Mouse (Mus musculus) hindbrain, embryonic 11.5 days (tissue): ENCODE data around the gene Fh1. TPM values are rescaled to one million over a fixed set of nuclear protein-coding genes. Genes with fewer than 3 reads are reported as not detected.

ENCODE experiments used
- ATAC-seq: fragments of 200-750 bp; cut with Nextera tagmentation; 2 replicates; pipeline ENCODE4 v1.8.0; 2017; ENCODE audit warnings: mild to moderate bottlenecking, moderate TSS enrichment, moderate library complexity; ENCODE audit not compliant: low FRiP score
- DNase-seq: peaks from one replicate; pipeline ENCODE4 v3.0.0-alpha.2; 2015; ENCODE audit warnings: low spot score
- H3K27ac ChIP-seq: fragments of 300-500 bp; sonication (generic); 2 replicates; pipeline ENCODE4 v1.5.1; 2014; ENCODE audit warnings: mild to moderate bottlenecking, low read depth, low read length
- H3K27me3 ChIP-seq: fragments of 300-500 bp; sonication (generic); 2 replicates; pipeline ENCODE4 v1.6.1; 2014; ENCODE audit warnings: mild to moderate bottlenecking, low read length, moderate library complexity, mixed read lengths; ENCODE audit not compliant: control insufficient read depth, insufficient read depth
- H3K36me3 ChIP-seq: fragments of 300-500 bp; sonication (generic); 2 replicates; pipeline ENCODE4 v1.6.1; 2014; ENCODE audit warnings: mild to moderate bottlenecking, low read length, moderate library complexity, mixed read lengths; ENCODE audit not compliant: control insufficient read depth, insufficient read depth
- H3K4me1 ChIP-seq: fragments of 300-500 bp; sonication (generic); replicated peaks from 2 replicates; pipeline ENCODE4 v1.6.1; 2014; ENCODE audit warnings: low read length, mixed read lengths; ENCODE audit not compliant: control insufficient read depth, insufficient read depth
- H3K4me2 ChIP-seq: fragments of 300-500 bp; sonication (generic); replicated peaks from 2 replicates; pipeline ENCODE4 v1.6.1; 2014; ENCODE audit warnings: mild to moderate bottlenecking, low read depth, low read length
- H3K4me3 ChIP-seq: fragments of 300-500 bp; sonication (generic); 2 replicates; pipeline ENCODE4 v1.5.1; 2014; ENCODE audit warnings: low read depth, low read length
- H3K9ac ChIP-seq: fragments of 300-500 bp; sonication (generic); 2 replicates; pipeline ENCODE4 v1.6.1; 2014; ENCODE audit warnings: low read depth, low read length
- H3K9me3 ChIP-seq: fragments of 300-500 bp; sonication (generic); 2 replicates; pipeline ENCODE4 v1.6.1; 2016; ENCODE audit warnings: low read length; ENCODE audit not compliant: control insufficient read depth
- WGBS: fragments of 180-500 bp; shearing (Covaris S2); extraction: QIAGEN DNeasy Blood & Tissue Kit; methylation state at CpG from one replicate; pipeline ENCODE4 v1.1.7; 2014; 5-methylcytosine and 5-hydroxymethylcytosine counted together
- polyA plus RNA-seq: library from polyadenylated mRNA; unstranded; fragments of >200 nt; fragmentation: Nextera tagmentation; extraction: Ambion mirVana; gene quantifications from 2 replicates; pipeline ENCODE4 v1.2.1, GENCODE M21; 2014

Fh1 gene
- polyA plus RNA-seq, 1 experiment from 2014 or later: 87.3 TPM

GRCm38 (mm10) chr1:175579598-175580235 is 45.7 kb downstream of the Fh1 start:
- Histone ChIP-seq H3K36me3 (no peaks in the 10 kb centered on the region), H3K27me3 (no peaks in the 10 kb centered on the region), H3K4me1 (no peaks in the 10 kb centered on the region), H3K4me3 (no peak overlapping the region), H3K9ac (no peak overlapping the region), H3K4me2 (no peak overlapping the region), H3K9me3 (no peaks in the 10 kb centered on the region), H3K27ac (no peak overlapping the region)
- no peak for DNase-seq
- no peak for ATAC-seq
- 87% methylated on average over 9 of the region's 9 CpGs for WGBS

DNA sequence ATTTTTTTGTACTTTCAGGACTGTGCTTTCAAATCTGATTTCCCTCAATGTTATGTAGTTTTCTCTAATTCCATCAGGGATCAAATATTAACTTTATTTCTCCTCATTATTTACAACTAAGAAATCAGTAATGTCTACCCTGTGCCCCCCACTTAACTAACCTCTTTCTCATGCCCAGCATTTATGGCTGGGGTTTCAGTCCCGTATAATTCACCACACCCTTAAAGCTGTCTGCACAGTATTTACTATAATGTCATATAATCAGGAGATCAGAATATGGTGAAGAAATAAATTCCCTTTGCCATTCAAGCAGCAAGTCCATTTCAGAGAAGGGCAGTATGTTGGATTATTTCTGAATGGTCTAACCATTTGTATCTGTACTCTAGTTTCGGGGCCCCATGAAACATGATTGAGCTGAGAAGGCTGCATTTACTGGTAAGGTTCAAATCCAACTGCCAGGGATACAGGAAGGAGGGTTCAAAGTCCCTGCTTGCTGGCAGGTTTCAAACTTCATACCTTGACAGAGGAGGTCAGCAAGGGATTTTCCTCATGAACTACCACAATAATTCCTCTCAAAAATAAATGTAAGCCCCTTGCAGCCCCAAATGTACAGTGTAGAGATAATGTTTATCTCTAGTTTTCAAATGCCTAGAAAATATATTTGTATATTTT is 46.9 kb downstream of the Fh1 start:
- no peak overlapping the region for H3K4me2 ChIP-seq
- no peaks in the 10 kb centered on the region for H3K9me3 ChIP-seq
- ATAC-seq (no peak), DNase-seq (no peak)
- no peak overlapping the region for H3K27ac ChIP-seq
- no peak overlapping the region for H3K9ac ChIP-seq
- H3K27me3 ChIP-seq: no peaks in the 10 kb centered on the region
- no peaks in the 10 kb centered on the region for H3K36me3 ChIP-seq
- 85% methylated on average over 2 of the region's 2 CpGs for WGBS
- H3K4me3 ChIP-seq: no peak overlapping the region
- H3K4me1 ChIP-seq: no peaks in the 10 kb centered on the region

GRCm38 (mm10) chr1:175574129-175574528 is 51.3 kb downstream of the Fh1 start:
- 100% methylated on average over 2 of the region's 2 CpGs for WGBS

GRCm38 (mm10) chr1:175565579-175566103 is 59.8 kb downstream of the Fh1 start:
- Histone ChIP-seq H3K4me1 (no peaks in the 10 kb centered on the region), H3K36me3 (no peaks in the 10 kb centered on the region), H3K4me2 (no peak overlapping the region), H3K27me3 (no peaks in the 10 kb centered on the region), H3K9ac (no peak overlapping the region), H3K27ac (no peak overlapping the region), H3K4me3 (no peak overlapping the region), H3K9me3 (no peaks in the 10 kb centered on the region)
- DNase-seq (no peak), ATAC-seq (no peak)
- 81% methylated on average over 6 of the region's 6 CpGs for WGBS

More at GRCm38 (mm10) chr1:175574129-175574528, 51.3 kb downstream of the Fh1 start:
- Histone ChIP-seq H3K4me2 (no peak overlapping the region), H3K9ac (no peak overlapping the region), H3K36me3 (no peaks in the 10 kb centered on the region), H3K27me3 (no peaks in the 10 kb centered on the region), H3K9me3 (no peaks in the 10 kb centered on the region), H3K4me3 (no peak overlapping the region), H3K27ac (no peak overlapping the region), H3K4me1 (no peaks in the 10 kb centered on the region)
- ATAC-seq: no peak
- no peak for DNase-seq

DNA sequence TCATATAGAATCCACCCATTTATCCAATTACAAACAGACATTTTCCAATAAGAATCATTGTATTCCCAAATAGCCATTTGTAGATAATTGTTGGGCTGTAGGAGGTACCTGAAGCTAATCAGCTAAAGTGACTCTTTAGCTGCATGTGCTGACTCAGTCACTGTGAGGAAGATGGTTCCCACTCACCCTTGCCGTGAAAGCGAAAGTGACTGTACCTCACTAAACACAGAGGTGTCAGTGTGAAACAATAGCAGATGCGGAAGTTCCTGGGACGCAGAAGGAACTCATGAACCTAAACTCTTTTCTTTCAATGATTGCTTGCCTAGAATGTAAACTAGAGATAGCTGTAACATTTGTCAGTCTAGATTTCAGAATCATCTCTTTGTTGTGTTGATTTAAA is 61.1 kb downstream of the Fh1 start:
- Histone ChIP-seq H3K36me3 (no peaks in the 10 kb centered on the region), H3K4me2 (no peak overlapping the region), H3K27ac (no peak overlapping the region), H3K9me3 (no peaks in the 10 kb centered on the region), H3K9ac (no peak overlapping the region), H3K4me3 (no peak overlapping the region), H3K4me1 (no peaks in the 10 kb centered on the region), H3K27me3 (no peaks in the 10 kb centered on the region)
- WGBS: 94% methylated on average over 4 of the region's 4 CpGs
- no peak for DNase-seq
- no peak for ATAC-seq

DNA sequence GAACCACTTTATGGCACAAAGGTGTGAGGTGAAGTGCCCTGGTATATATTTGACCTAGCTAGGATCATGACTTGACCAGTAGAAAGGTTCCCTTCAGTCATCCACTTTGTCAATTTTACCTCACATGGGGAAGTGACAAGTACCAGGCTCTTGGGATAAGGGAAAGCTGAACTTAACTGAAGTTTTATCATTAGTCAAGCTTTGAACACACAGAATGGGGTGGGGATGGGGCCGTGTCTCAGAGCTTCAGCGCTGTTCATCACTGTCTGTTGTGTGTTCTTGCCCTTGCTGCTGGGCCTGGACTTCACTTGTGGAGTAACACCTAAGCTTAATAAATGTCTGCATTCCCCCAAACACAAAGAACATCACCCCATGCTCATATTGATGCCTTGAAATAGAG is 63.1 kb downstream of the Fh1 start:
- 89% methylated on average over 2 of the region's 2 CpGs for WGBS
- Histone ChIP-seq H3K4me3 (no peak overlapping the region), H3K4me1 (no peaks in the 10 kb centered on the region), H3K36me3 (no peaks in the 10 kb centered on the region), H3K4me2 (no peak overlapping the region), H3K27ac (no peak overlapping the region), H3K9me3 (no peaks in the 10 kb centered on the region), H3K9ac (no peak overlapping the region), H3K27me3 (no peaks in the 10 kb centered on the region)
- no peak for DNase-seq
- no peak for ATAC-seq

DNA sequence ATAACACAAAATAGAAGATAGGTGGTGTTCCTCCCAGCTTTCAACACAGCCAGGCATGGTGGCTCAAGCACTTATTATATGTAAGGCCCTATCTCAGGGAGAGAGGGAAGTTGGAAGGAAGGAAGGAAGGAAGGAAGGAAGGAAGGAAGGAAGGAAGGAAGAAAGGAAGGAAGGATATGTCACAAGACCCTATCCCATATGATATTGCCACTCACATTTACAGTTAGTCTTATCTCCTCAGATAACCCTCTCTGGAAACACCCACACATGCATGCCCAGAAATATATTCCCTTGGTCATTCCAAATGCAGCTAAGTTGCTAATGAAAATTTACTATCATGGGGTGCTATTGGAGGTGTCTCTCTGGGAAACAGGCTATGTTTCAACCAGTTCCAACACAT is 63.6 kb downstream of the Fh1 start:
- no peak for ATAC-seq
- Histone ChIP-seq H3K9me3 (no peaks in the 10 kb centered on the region), H3K4me3 (no peak overlapping the region), H3K4me1 (no peaks in the 10 kb centered on the region), H3K36me3 (no peaks in the 10 kb centered on the region), H3K4me2 (no peak overlapping the region), H3K9ac (no peak overlapping the region), H3K27ac (no peak overlapping the region), H3K27me3 (no peaks in the 10 kb centered on the region)
- no peak for DNase-seq

- H3K27me3 ChIP-seq: no peaks in the 10 kb centered on the region
- no peaks in the 10 kb centered on the region for H3K9me3 ChIP-seq
- H3K36me3 ChIP-seq: no peaks in the 10 kb centered on the region
- no peak for ATAC-seq
- DNase-seq: no peak
- H3K27ac ChIP-seq: no peak overlapping the region
- no peak overlapping the region for H3K4me2 ChIP-seq
- no peak overlapping the region for H3K9ac ChIP-seq
- WGBS: 87% methylated on average over 1 of the region's 1 CpGs
- H3K4me3 ChIP-seq: no peak overlapping the region
- H3K4me1 ChIP-seq: no peaks in the 10 kb centered on the region
Observed at GRCm38 (mm10) chr1:175554641-175555040, 70.8 kb downstream of the Fh1 start.

DNA sequence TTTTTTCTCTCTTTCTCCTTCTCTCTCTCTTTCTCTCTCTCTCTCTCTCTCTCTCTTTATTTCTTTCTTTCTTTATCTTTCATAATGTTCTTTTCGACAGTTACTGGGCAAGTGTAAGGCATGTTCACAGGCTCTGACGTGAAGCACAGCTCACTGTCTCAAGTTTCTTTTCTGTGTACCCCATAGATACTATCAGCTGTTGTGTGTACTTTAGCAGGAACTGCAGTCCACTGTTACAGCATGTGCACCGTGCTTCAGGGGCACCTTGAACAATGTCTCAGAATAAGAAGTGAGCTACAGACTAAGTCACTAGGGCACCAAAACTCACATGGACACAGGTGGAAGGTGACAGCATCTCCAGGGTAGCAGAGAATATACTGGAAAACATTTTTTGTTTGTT is 73.0 kb downstream of the Fh1 start:
- H3K4me2 ChIP-seq: no peak overlapping the region

More for the DNA sequence above, 73.0 kb downstream of the Fh1 start:
- ATAC-seq (no peak), DNase-seq (no peak)
- Histone ChIP-seq H3K4me3 (no peak overlapping the region), H3K27ac (no peak overlapping the region), H3K9ac (no peak overlapping the region), H3K9me3 (no peaks in the 10 kb centered on the region), H3K27me3 (no peaks in the 10 kb centered on the region), H3K4me1 (no peaks in the 10 kb centered on the region), H3K36me3 (no peaks in the 10 kb centered on the region)
- WGBS: 82% methylated on average over 3 of the region's 3 CpGs
